Mouse (Mus musculus): ENCODE data around the gene Sec16a. TPM values are rescaled to one million over a fixed set of nuclear protein-coding genes. Genes with fewer than 3 reads are reported as not detected.

Sec16a gene
- total and polyA plus RNA-seq, 2 experiments, result 44.5 to 78.2 TPM

DNA sequence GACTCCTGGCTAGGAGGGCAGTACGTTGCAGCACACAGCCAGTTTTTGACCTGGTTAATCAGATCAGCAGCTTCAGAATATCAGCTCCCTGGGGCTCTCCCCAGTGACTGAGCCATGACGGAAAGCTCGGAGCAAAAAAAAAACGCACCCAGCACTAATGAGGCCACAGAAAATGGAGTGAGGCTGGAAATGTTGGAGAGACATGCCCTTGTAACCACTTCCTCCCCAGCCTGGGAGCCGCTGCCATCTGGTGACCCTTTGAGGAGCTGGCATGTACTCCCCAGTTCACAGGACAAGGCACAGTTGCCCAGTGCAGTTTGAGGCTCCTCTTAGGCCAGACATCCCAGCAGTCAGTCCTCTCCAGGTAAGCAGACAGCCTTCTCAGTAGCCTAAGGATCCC is 34.9 kb downstream of the Sec16a start:
- Histone ChIP-seq H3K36me3 (ENCODE audit: control insufficient read depth, insufficient read depth, low read length) (peaks cover 25% of the 10 kb centered on the region), H3K9ac (ENCODE audit: low read depth, low read length) (no peak overlapping the region), H3K4me3 (ENCODE audit: insufficient read depth, low read depth, low read length) (no peak overlapping the region), H3K27ac (replicated peaks; ENCODE audit: insufficient read depth, low read depth, low read length) (no peak overlapping the region), H3K79me2 (ENCODE audit: control insufficient read depth, insufficient read depth, low read length) (peaks cover 24% of the 10 kb centered on the region; the same call in 1 of the 2 replicates), H3K4me1 (ENCODE audit: control insufficient read depth, insufficient read depth, low read length) (peaks cover 21% of the 10 kb centered on the region), H3K27me3 (ENCODE audit: control insufficient read depth, insufficient read depth, low read length) (no peaks in the 10 kb centered on the region)
- 81% methylated on average over 5 of the region's 5 CpGs for WGBS
- TF ChIP-seq CTCF (IDR thresholded peaks at IDR 0.05; ENCODE audit: low read depth, low read length) (no peak), POLR2A (IDR thresholded peaks at IDR 0.05; ENCODE audit: extremely low read depth, insufficient read depth, low read length) (no peak)
- no peak for DNase-seq (ENCODE audit: extremely low read depth, low read depth, low spot score)

DNA sequence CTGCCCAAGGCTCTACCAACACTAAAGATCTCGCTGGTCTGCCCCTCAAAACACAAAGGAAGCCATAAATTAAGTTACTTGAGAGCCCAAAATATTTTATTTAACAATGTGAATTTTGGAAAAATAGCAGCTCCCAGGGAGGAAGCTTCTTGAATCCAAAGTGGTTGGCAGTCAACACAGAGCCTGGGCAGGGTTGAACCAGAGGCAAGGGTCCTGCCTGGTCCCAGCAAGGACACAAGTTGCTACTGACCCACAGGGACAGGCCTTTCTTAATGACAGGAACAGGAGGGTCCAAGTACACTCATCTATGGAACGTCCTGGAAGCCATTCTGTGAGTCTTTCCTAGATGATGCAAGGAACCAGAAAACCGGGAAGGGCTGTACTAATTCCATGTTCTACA is 35.7 kb downstream of the Sec16a start:
- H3K4me3 ChIP-seq (ENCODE audit: insufficient read depth, low read depth, low read length), result no peak overlapping the region

DNA sequence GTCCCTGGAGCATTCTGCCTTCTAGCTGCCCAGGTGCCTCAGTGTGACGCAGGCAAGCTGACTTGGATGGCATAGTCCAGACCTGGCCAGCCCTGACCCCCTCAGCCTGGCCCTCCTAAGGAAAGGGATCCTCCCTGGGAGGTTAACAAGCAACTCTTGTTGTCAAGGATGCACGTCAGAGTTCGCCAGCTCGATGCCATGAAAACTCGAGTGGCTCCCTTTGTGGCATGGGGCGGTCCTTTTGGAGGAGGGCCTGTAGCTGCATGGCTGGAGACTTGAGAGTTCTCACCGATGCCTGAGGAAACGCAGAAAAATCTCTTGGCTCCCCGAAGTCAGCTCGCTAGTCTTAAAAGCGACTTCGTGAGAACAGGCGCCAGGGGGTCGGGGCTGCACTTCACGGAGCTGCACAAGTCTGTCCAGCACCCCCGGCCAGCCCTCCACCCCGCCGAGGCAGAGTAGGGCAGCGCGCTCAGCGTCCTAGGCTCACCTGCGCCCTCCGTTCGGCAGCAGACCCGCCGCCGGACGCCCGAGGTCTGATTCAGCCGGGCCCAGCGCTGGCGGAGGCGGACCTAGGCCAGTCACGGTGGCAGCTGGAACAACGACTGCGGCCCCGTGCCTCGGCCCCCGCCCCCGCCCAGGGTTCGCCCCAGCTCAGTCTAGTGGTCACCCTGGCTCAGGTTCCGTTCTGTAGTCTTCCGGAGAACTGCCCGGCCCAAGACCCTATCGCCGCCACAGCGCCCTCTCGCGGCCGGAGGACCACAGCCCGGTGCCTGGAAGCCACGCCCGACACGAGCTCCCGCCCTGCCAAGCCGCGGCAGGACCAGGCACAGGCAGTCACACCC is 36.3 kb downstream of the Sec16a start, which contains the start of gene Inpp5e:
Inpp5e (minus strand) TSS at position 689 of the 842 bp plus-strand sequence.
- Histone ChIP-seq H3K36me3 (ENCODE audit: control insufficient read depth, insufficient read depth, low read length) (peaks cover 23% of the 10 kb centered on the region), H3K9ac (ENCODE audit: low read depth, low read length) (peak within 1 kb of the TSS; percentile 96), H3K27me3 (ENCODE audit: control insufficient read depth, insufficient read depth, low read length) (no peaks in the 10 kb centered on the region), H3K79me2 (ENCODE audit: control insufficient read depth, insufficient read depth, low read length) (peaks cover 27% of the 10 kb centered on the region; the same call in 1 of the 2 replicates), H3K4me3 (ENCODE audit: insufficient read depth, low read depth, low read length) (peak within 1 kb of the TSS; percentile 86), H3K27ac (replicated peaks; ENCODE audit: insufficient read depth, low read depth, low read length) (peak within 1 kb of the TSS; percentile 82), H3K4me1 (ENCODE audit: control insufficient read depth, insufficient read depth, low read length) (peaks cover 21% of the 10 kb centered on the region)
- DNase-seq (ENCODE audit: extremely low read depth, low read depth, low spot score), result peak; percentile 84
- under 1% methylated on average over 56 of the region's 57 CpGs for WGBS
- peak; percentile 92 for TF ChIP-seq CTCF (IDR thresholded peaks at IDR 0.05; ENCODE audit: low read depth, low read length)
- peak; percentile 44; the same call in 1 of the 2 replicates for TF ChIP-seq POLR2A (IDR thresholded peaks at IDR 0.05; ENCODE audit: extremely low read depth, insufficient read depth, low read length)

More for the DNA sequence above, 35.7 kb downstream of the Sec16a start:
- no peak overlapping the region for H3K9ac ChIP-seq (ENCODE audit: low read depth, low read length)
- no peak for TF ChIP-seq CTCF (IDR thresholded peaks at IDR 0.05; ENCODE audit: low read depth, low read length)
- TF ChIP-seq POLR2A (IDR thresholded peaks at IDR 0.05; ENCODE audit: extremely low read depth, insufficient read depth, low read length), result no peak
- H3K79me2 ChIP-seq (ENCODE audit: control insufficient read depth, insufficient read depth, low read length), result peaks cover 27% of the 10 kb centered on the region; the same call in 1 of the 2 replicates
- peaks cover 23% of the 10 kb centered on the region for H3K36me3 ChIP-seq (ENCODE audit: control insufficient read depth, insufficient read depth, low read length)
- H3K27ac ChIP-seq (replicated peaks; ENCODE audit: insufficient read depth, low read depth, low read length), result no peak overlapping the region
- peaks cover 21% of the 10 kb centered on the region for H3K4me1 ChIP-seq (ENCODE audit: control insufficient read depth, insufficient read depth, low read length)
- DNase-seq (ENCODE audit: extremely low read depth, low read depth, low spot score), result no peak
- no peaks in the 10 kb centered on the region for H3K27me3 ChIP-seq (ENCODE audit: control insufficient read depth, insufficient read depth, low read length)
- 60% methylated on average over 3 of the region's 3 CpGs for WGBS

DNA sequence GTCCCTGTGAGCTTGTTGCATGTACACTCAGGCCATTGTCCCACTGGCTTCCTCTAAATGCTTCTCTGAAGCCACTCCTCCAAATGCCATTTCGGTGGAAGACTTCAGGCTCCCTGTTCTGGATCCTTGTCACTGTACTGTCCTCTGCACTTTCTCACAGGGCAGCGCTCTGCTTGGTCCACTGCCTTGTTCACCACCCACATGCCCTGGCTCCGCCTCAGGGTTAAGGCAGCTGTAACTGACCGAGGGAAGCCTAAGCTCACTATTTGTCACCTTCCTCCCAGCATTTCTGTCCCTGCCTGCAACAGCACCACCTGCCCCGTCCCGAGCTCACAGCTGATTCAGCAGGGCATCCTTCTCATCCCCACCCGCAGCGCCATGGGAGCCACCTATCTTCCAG is 41.7 kb downstream of the Sec16a start:
- Histone ChIP-seq H3K36me3 (ENCODE audit: control insufficient read depth, insufficient read depth, low read length) (peaks cover 2% of the 10 kb centered on the region), H3K79me2 (ENCODE audit: control insufficient read depth, insufficient read depth, low read length) (peaks cover 27% of the 10 kb centered on the region; the same call in 1 of the 2 replicates), H3K4me1 (ENCODE audit: control insufficient read depth, insufficient read depth, low read length) (peaks cover 21% of the 10 kb centered on the region), H3K4me3 (ENCODE audit: insufficient read depth, low read depth, low read length) (no peak overlapping the region), H3K9ac (ENCODE audit: low read depth, low read length) (no peak overlapping the region), H3K27me3 (ENCODE audit: control insufficient read depth, insufficient read depth, low read length) (no peaks in the 10 kb centered on the region), H3K27ac (replicated peaks; ENCODE audit: insufficient read depth, low read depth, low read length) (no peak overlapping the region)
- DNase-seq (ENCODE audit: extremely low read depth, low read depth, low spot score), result no peak
- no peak for TF ChIP-seq CTCF (IDR thresholded peaks at IDR 0.05; ENCODE audit: low read depth, low read length)
- TF ChIP-seq POLR2A (IDR thresholded peaks at IDR 0.05; ENCODE audit: extremely low read depth, insufficient read depth, low read length), result no peak
- WGBS, result 68% methylated on average over 8 of the region's 8 CpGs

DNA sequence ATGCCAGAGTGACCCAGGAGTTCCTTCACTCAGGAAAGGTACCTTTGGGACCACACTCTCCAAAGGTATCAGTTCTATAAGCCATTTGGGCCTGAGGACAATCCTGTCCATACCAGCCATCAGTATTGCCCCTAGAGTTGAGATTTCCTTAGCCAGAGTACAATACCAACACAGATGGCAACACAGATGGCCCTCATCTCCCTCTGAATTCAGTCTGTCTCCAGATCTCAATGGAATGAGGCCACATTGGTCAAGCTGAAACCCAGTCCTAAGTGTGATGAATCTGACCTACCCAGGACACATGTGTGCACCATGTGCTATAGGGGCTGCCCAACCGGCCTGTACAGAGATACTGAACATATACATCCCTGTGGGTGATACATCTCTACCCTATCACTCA is 42.8 kb downstream of the Sec16a start:
- Histone ChIP-seq H3K4me3 (ENCODE audit: insufficient read depth, low read depth, low read length) (no peak overlapping the region), H3K9ac (ENCODE audit: low read depth, low read length) (no peak overlapping the region), H3K27me3 (ENCODE audit: control insufficient read depth, insufficient read depth, low read length) (no peaks in the 10 kb centered on the region), H3K79me2 (ENCODE audit: control insufficient read depth, insufficient read depth, low read length) (peaks cover 18% of the 10 kb centered on the region; the same call in 1 of the 2 replicates), H3K4me1 (ENCODE audit: control insufficient read depth, insufficient read depth, low read length) (peaks cover 14% of the 10 kb centered on the region), H3K27ac (replicated peaks; ENCODE audit: insufficient read depth, low read depth, low read length) (no peak overlapping the region), H3K36me3 (ENCODE audit: control insufficient read depth, insufficient read depth, low read length) (peaks cover 6% of the 10 kb centered on the region)
- WGBS, result 86% methylated on average over 1 of the region's 1 CpGs
- TF ChIP-seq POLR2A (IDR thresholded peaks at IDR 0.05; ENCODE audit: extremely low read depth, insufficient read depth, low read length), result no peak
- TF ChIP-seq CTCF (IDR thresholded peaks at IDR 0.05; ENCODE audit: low read depth, low read length), result no peak
- DNase-seq (ENCODE audit: extremely low read depth, low read depth, low spot score), result no peak

DNA sequence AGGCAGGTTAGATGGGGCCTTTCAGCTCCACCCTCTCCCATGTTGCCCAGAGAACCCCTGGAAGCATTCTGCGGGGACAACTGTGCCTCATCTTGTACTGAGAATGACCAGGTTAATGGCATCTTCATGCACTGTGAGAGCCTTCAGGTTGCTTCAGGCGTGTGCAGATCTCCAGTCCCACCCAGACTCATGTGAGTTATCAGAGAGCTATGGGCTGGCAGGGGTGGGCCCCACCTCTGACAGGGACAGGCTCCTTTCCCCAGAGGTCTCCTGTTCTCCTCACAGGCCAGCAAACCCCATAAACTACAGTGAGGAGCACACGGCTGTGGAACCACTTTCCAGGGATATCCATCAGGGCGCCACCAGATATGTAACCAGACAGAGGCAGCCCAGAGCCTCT is 44.0 kb downstream of the Sec16a start:
- peaks cover 14% of the 10 kb centered on the region for H3K4me1 ChIP-seq (ENCODE audit: control insufficient read depth, insufficient read depth, low read length)
- H3K27me3 ChIP-seq (ENCODE audit: control insufficient read depth, insufficient read depth, low read length), result no peaks in the 10 kb centered on the region
- peaks cover 7% of the 10 kb centered on the region; the same call in 1 of the 2 replicates for H3K79me2 ChIP-seq (ENCODE audit: control insufficient read depth, insufficient read depth, low read length)
- WGBS, result 95% methylated on average over 4 of the region's 4 CpGs
- H3K36me3 ChIP-seq (ENCODE audit: control insufficient read depth, insufficient read depth, low read length), result peaks cover 17% of the 10 kb centered on the region
- no peak for TF ChIP-seq CTCF (IDR thresholded peaks at IDR 0.05; ENCODE audit: low read depth, low read length)
- no peak for TF ChIP-seq POLR2A (IDR thresholded peaks at IDR 0.05; ENCODE audit: extremely low read depth, insufficient read depth, low read length)
- H3K4me3 ChIP-seq (ENCODE audit: insufficient read depth, low read depth, low read length), result no peak overlapping the region
- no peak overlapping the region for H3K27ac ChIP-seq (replicated peaks; ENCODE audit: insufficient read depth, low read depth, low read length)
- no peak overlapping the region for H3K9ac ChIP-seq (ENCODE audit: low read depth, low read length)
- no peak for DNase-seq (ENCODE audit: extremely low read depth, low read depth, low spot score)

All from liver, adult 2 months (tissue).